Mouse (Mus musculus): ENCODE results near the gene Dok3.

DNA sequence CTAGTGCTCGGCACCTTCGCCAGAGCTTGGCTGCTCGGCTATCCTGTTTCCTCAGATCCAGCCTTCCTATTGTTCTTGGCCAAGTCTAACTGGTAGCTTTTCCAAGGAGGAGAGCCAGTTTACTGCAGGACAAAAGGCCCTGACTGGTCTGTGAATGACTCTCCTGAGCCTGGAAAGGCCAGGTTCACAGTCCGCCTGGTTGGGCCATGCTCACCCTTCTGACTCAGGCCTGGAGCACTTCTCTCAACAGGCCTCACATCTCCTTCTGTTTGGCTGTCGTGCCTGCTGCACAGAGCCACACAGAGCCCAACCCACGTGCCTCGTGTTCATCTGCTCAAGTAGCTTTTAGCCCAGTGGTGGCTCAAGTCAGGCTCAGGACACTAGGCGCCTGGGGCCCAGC lies 6.4 kb downstream of the Dok3 start:
- no peak for TF ChIP-seq CTCF (IDR thresholded peaks at IDR 0.05; ENCODE audit: borderline replicate concordance, extremely low read depth, insufficient read depth, insufficient read length)
- no peak for TF ChIP-seq POLR2A (IDR thresholded peaks at IDR 0.05; ENCODE audit: borderline replicate concordance, extremely low read depth, insufficient read depth, insufficient read length, poor library complexity, severe bottlenecking)

All from brain, embryonic 14.5 days (tissue).